Mouse (Mus musculus) T-helper 1 cell (primary cell): ENCODE data around the gene Plch2.

Experiments used
- in situ Hi-C: fragments of 300-600 bp; cut with MboI, MseI; formaldehyde crosslinking; loops from one replicate; pipeline ENCODE4 v1.15.1; 2025; ENCODE audit warnings: high pct_unique_total_duplicates

The Plch2 gene

GRCm38 (mm10) chr4:154999379-154999778 lies 57.2 kb downstream of the Plch2 start:
- in situ Hi-C loops: loop anchor here (5.0 kb wide), 1 partner anchor 48 kb away; no protein-coding TSS in a partner anchor

GRCm38 (mm10) chr4:154996572-154997154 lies 59.9 kb downstream of the Plch2 start:
- in situ Hi-C loops: loop anchor here (5.0 kb wide), 1 partner anchor 51 kb away; no protein-coding TSS in a partner anchor

DNA sequence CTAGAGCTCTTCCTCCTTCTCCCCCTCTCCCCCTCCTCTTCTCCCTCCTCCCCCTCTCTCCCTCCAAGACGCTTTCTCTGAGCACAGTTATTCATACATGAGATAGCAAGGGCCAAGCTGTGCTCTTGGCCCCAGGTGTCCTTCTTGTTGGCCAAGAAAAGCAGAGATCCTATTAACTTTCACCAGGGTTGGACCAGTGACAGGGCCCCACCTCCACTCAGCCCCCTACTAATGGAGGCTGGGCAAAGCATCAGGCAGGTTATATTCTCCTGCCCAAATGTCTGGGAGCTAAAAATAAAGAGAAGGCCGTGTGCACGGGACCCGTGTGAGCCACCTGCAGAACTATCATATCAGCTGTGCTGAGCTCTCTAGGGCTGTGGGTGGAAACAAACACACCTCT lies 61.7 kb downstream of the Plch2 start:
- in situ Hi-C loops: loop anchor here (5.0 kb wide), 1 partner anchor 52 kb away; no protein-coding TSS in a partner anchor

DNA sequence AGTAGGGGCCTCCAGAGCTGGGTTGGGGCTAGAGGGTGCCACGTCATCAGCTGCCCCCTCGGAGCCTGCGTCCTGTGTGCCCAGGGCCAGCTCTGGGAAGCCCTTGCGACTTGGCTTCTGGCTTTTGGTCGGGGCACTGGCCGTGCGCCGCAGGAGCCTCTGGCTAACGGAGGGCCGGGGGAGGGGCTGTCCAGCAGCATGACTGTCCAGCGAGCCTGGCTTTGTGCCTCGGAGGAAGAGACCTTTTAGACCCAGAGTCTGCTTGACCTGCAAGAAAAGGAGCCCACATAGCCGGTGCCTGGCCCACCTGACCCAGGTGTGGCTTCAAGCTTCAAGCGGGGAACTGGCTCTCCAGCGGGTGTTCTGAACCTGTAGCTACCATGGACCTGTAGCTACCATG lies 69.8 kb downstream of the Plch2 start:
- in situ Hi-C loops: loop anchor here (10.0 kb wide), 1 partner anchor 78 kb away; the partner anchor contains the start of gene Pex10

GRCm38 (mm10) chr4:154986096-154986495 lies 70.5 kb downstream of the Plch2 start:
- in situ Hi-C loops: loop anchor here (10.0 kb wide), 1 partner anchor 79 kb away; the partner anchor contains the start of gene Pex10

DNA sequence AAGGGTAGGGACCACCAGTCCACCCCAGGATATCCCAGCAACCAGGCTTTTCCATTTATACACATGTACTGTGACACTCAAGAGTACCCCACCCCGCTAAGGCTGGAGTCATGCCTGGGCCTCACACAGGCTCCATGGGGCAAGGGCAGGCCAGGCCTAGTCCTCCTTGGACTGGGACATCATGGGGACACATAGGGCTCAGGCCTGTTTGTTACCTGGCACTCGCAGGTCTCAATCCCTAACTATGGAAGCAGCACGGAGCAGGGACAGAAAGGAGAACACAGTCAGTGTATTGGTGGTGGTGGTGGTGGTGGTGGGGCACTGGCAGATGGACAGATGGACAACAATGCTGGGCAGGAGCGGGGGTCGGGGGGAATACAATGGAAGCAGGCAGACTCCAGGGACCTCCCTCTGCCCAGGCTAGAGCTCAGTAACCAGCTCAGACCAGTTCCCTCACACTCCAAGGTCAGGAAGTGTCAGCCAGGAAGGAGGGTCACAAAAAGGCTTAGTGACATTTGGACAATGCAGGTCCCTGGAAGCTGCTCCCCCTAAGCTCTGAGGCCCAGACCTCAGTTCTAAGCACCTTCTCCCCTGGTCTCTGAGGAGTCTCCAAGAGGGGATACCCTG lies 71.3 kb downstream of the Plch2 start:
- in situ Hi-C loops: loop anchor here (10.0 kb wide), 1 partner anchor 80 kb away; the partner anchor contains the start of gene Pex10

DNA sequence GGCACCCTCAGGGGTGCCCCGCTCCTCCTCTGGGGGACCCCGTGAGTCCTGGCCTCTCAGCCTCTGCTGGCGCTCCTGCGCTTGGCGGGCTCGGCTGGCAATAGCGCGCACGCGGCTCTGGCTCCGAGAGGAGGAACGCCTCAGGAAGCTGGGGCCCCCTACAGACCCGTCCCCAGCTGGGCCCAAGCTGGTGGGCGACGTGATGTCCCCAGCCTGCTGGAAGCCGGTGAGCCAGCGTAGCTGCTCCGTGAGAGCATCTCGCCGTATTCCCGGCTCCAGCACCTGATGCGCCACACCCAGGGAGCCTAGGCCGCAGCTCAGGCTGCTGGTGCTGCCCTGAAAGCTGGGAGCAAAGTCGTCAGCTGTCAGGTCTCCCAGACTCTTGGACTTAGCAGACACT lies 72.8 kb downstream of the Plch2 start:
- in situ Hi-C loops: loop anchor here (5.0 to 10.0 kb wide), 2 partner anchors 81 to 101 kb away; partner anchors contain the start of gene Pex10

DNA sequence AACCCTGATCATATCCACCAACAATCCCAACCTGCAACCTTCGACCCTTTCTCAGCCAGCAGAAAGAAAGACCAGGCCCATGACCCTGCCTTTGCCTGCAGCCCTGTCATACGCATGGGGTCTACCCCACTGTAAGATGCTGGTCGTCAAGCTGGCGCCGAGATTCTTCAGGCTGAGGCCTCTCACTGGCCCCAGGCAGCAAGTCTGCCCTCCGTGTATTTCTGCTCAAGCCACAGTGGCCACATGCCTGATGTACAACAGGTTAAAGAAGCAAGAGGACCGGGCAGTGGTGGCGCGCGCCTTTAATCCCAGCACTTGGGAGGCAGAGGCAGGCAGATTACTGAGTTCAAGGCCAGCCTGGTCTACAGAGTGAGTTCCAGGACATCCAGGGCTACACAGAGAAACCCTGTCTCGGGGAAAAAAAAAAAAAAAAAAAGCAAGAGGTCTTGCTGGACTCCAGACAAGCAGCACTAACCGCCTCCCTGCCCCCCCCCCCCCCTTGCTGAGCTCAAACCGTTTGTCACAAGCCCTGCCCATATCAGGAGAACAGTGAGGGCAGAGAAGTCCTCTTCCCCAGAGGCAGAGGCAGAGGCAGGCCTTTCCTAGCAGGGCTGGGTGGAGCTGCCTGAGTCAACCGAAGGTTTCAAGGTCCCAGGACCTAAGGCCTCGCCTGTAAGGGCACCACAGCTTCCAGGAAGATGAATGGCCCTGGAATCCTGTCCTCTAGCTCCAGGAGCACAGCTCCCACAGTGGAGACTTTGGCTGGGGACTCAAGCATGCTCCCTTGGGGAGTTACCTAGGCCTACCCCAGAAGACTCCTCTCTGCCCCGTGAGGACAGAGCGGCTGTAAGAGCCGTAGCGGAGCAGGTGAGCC lies 74.1 kb downstream of the Plch2 start:
- in situ Hi-C loops: loop anchor here (5.0 to 10.0 kb wide), 2 partner anchors 82 to 100 kb away; partner anchors contain the start of gene Pex10

DNA sequence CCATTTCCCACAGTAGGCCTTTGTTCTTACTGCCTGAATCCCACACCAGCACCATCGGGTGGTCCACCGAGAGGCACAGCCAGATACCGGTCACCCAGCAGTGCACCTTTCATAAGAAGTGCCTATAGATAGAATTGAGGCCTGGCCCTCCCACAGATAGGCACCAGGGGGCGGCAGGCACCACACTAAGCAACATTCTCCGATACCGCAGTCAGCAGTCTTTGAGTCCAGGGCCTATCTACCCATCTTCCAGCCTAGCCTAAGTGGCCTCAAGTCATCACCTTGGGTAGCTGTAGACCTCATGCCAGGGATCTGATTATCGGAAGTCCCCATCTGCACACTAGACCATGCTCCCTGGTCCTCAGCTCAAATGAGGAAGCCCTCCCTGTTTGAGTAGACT lies 75.1 kb downstream of the Plch2 start:
- in situ Hi-C loops: loop anchor here (5.0 to 10.0 kb wide), 2 partner anchors 83 to 99 kb away; partner anchors contain the start of gene Pex10

- in situ Hi-C loops: loop anchor here (5.0 to 10.0 kb wide), 2 partner anchors 84 to 99 kb away; partner anchors contain the start of gene Pex10
Measured at GRCm38 (mm10) chr4:154981076-154981475, 75.5 kb downstream of the Plch2 start.

DNA sequence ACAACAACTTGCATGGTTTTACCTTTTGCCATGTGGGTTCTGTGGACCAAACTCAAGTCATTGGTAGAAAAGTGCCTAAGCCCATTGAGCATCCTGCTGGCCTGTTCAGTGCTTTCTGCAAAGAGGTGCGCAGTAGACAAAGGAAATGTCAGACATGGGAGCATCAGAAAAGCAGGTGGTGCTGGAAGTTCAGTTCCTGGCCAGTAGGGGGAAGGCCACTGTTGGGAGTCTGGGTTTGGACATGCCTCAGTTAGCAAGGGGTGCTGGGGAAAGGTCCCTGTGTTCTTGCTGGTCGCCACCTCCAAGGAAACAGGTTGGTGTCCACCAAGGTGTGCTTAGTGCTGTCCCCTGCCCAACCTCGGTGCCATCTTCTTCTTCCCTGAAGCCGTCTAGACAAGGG lies 76.5 kb downstream of the Plch2 start:
- in situ Hi-C loops: loop anchor here (5.0 to 10.0 kb wide), 2 partner anchors 85 to 98 kb away; partner anchors contain the start of gene Pex10

DNA sequence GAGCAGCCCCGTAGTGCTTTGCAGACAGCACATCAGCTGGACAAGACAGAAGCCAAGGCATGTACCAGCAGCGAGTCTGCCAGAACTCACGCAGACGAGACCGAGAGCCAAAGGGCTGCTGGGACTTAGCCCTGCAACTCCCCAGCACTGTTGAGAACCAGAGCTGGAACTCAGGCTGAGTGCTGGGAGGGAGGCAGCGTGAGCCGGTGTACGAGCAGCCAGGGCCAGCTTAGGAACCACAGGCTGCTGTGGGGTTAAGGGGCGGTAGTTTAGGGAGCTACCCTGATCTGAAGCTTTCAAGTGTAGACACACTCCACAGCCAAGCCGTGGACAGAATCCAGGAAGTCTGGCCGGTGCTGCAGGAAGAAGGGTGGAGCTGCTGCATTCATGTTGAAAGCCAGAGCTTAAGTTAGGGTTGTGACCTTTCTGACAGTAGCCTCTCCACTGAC lies 82.4 kb downstream of the Plch2 start:
- in situ Hi-C loops: no loop called here

GRCm38 (mm10) chr4:154972546-154972945 lies 84.0 kb downstream of the Plch2 start:
- in situ Hi-C loops: no loop called here

GRCm38 (mm10) chr4:154967173-154967572 lies 89.4 kb downstream of the Plch2 start:
- in situ Hi-C loops: no loop called here

- in situ Hi-C loops: no loop called here
Measured at GRCm38 (mm10) chr4:154965856-154966255, 90.7 kb downstream of the Plch2 start.

GRCm38 (mm10) chr4:154964581-154965235 lies 91.9 kb downstream of the Plch2 start:
- in situ Hi-C loops: no loop called here

DNA sequence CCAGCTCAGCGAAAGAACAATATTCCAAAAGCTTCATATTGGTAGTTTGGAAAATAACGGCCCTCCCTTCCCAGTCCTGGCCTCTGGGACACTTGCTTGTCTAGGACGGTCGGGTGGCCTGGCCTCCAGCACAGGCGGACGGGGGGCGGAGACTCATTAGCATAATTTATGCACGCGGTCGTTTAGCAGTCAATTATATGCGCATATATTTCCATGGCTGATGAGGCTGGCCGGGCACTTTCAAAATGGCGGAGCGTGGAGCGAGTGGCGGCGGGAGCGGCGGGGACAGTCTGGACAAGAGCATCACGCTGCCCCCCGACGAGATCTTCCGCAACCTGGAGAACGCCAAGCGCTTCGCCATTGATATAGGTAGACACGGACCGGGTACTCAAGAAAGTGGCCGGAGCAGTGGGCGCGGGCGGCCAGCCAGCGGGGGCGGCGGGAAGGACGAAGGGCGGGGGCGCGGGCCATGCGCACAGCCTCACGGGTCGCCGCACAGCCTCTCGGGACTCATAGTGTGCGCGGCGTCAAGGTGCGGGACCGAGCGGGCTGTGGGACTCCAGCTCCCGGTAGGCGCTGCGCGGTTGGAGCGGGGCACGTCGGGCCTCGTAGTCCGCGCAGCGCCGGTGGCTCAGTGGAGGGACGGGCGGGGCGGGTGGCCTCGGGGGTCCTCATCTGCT lies 92.5 kb downstream of the Plch2 start, which contains the start of gene Pank4:
Gene Pank4 (plus strand): TSS at position 223 of the 680 bp plus-strand sequence.
- in situ Hi-C loops: no loop called here

DNA sequence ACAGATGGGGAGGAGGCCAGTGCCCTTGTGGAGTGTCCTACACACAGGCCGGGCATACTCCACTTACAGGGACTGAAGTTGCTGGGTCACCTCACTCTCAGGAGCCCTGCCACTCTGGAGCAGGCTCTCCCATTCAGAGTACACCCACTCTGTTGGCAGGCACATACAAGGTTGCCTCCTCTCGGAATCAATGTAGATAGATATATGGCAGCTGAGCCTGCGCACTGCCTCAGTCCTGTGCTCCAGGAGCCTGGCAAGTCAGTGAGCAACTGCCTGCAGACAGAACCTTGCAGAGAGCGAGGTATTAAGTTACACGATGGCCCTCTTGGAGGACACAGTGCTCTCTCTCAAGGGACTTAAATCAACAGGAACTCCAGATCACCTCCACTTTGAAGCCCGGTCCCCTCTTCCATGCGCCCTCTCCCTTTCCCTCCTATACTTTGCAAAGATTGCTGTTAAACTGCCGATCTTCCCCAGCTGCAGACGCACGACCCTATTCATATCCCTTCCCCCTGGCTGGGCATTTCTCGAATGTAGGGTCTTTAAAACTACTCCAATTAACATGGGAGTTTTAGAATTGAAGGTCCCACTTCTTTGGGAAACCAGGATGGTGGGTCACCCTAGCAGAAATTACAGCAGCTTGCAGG lies 93.3 kb downstream of the Plch2 start:
- in situ Hi-C loops: no loop called here

DNA sequence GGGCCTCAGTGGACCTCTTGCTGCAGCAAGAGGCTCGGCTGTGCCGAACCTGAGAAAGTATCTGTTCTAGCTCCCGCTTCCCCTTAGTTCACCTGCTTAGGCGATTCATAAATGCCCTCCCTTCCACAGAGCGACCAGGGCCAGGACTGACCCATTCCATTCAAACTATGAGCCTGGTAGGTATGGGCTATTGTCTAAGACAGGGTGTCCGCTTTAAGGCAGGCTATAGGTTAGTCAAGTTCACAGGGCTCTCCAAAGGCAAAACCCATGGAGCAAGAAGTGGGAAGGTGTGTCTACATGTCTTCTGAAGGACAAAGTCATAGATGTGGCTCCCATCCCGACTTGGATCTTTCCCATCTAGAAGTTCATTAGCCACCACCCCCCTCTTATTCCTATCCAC lies 93.9 kb downstream of the Plch2 start:
- in situ Hi-C loops: no loop called here

DNA sequence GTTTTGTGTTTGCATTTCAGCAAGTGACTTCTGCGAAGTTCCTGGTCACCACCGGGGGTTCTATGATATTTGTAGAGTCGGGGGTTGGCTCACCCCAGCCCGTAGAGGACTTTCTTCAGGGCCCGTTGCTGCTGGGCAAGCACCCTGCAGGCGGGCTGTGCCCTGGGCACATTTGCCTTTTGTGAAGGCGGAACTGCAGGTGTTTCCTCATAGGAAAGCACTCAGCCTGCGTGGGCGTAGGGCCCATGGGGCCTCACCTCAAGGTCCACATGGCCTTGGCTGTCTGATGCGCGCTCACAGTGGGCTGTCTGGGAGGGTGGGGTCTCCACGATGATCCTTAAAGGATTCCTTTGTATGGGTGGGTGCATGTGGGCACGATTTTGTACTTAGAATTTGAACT lies 94.7 kb downstream of the Plch2 start:
- in situ Hi-C loops: no loop called here
